Mouse (Mus musculus) CH12F3 (cell line): ENCODE results near the gene Gemin5.

Experiments used
- in situ Hi-C: fragments of 300-500 bp; cut with MboI; formaldehyde crosslinking; loops from 2 replicates; pipeline ENCODE4 v1.14.3; 2020; ENCODE audit warnings: low sequenced_read_pairs

Gene Gemin5

DNA sequence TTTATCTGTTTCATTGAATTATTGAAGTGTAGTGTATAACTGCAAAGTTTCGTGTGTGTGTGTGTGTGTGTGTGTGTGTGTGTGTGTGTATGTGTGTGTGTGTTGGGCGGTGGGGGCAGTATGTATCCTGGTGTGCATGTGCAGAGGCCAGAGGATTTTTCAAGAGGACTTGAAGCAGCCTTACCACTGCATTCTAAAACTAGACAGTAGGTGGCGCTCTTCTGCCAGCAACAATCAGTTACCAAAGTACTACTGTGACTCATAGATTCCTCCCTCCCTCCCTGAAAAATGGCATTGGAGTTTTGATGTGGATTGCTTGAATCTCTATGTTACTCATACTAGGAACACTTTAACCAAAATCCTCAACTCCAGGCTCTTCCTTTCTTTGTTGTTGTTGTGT, 11.2 kb upstream of the Gemin5 start:
- in situ Hi-C loops: no loop called here

DNA sequence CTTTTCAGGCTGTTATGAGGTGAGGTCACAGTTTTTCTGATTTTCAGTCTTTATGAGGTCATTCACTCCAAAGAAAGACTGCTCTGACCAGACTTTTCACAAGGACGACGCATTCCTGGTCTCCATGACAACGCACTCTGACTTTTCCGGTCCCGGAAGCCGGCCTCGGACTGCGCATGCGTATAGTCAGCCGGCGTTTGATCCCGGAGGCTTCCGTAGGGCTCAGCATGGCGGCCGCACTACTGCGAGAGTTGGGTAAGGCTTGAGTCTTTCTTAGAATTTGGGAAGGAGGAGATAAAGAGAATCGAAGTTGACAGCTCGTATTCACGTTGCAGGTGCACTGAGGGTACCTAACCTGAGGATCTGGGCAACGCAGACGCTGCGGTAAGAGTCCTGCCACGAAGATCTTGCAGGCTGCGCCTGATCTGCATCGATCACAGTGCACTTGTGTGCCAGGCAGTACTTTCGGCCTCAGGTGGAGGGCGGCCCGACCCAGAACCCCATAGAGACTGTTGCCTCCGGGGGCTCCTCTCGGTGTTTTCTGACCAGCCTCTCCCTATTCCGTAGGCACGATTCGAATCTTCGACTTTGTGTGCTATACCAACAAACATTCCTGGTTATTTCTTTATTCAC, 3.2 kb upstream of the Gemin5 start, which contains the start of gene Mrpl22:
Gene Mrpl22 (plus strand): TSS at position 203 of the 633 bp plus-strand sequence.
- in situ Hi-C loops: no loop called here

DNA sequence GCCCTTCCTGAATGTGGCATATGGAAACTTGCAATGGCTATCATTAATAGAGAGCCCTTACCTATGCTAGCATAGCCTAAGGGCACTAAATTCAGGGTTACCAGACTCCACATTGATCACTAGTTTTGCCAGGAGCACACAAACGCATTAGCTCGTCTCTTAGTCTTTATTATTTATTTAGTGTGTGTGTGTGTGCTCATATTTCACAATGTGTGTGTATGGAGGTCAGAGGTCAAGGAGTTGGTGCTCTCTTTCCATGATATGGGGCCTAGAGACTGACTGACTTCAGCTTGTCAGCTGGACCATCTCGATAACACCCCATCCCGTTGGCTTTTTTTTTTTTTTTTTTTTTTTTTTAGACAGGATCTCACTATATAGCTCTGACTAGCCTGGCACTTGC, 1.3 kb upstream of the Gemin5 start:
- in situ Hi-C loops: no loop called here

DNA sequence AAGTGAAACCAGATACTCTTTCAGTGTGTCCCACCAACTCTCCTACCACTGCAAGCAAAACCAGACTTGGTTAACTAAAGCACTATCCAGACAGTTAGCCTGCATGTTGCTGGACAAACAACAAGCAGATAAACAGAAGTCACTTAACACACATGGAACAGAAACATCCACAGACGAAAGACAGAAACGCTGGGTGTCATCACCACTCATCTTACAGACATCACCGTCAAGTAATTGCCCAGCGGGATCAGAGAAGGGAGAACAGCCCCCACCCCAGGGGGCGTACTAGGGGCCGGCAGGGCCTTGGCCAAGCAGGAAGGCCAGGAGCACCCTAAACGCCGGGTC, 545 bp downstream of the Gemin5 start:
- in situ Hi-C loops: no loop called here

DNA sequence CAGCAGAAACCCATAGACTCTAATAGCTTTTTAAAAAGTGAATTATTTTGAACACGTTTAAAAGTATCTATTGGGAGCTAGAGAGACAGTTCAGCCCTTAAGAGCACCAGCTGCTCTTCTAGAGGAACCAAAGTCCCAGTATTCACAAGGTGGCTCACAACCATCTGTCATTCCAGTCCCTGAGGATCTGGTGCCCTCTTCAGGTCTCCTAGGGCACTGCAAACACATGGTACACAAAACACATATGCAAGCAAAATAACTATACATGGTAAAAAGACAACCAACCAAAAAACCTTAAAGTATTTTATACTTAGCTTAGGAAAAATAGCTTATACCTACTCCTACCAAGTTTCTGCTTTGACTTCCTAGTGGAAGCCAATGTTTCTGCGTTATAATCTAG, 3.3 kb downstream of the Gemin5 start:
- in situ Hi-C loops: no loop called here

DNA sequence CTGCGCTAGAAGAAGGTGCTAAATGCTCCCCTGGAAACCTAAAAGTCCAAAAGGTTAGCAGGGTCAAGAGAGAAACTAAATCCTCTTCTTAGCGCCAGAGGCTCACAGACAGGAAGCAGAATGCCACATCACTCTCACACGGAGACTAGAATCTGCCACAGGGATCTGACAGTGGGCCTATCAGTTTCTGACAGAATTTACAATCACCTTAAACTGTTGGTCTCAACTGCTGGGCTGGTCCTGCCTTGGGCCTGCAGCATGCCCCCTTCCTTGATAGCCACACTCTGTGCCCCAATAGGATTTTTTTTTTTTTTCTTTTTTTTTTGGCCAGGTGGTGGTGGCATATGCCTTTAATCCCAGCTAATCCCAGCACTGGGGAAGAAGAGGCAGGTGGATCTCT, 11.5 kb downstream of the Gemin5 start:
- in situ Hi-C loops: no loop called here

DNA sequence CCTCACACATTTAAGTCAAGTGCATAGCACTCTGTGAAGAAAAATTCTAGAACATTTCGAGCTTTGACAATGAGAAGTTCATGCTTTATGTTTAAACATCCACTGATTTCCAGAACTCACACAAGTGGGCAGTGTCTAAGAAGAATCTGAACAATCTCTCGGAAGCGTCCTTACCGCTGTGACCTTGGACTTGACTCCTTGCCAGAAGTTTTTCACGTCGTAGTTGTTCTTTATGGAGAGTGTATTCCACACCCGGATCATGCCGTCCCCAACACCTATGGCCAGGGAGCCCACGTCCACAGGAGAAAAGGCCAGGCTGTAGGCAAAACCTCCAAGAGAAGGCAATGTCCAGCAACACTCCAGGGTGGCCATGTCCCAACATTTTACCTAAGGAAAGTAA, 12.9 kb downstream of the Gemin5 start:
- in situ Hi-C loops: no loop called here

DNA sequence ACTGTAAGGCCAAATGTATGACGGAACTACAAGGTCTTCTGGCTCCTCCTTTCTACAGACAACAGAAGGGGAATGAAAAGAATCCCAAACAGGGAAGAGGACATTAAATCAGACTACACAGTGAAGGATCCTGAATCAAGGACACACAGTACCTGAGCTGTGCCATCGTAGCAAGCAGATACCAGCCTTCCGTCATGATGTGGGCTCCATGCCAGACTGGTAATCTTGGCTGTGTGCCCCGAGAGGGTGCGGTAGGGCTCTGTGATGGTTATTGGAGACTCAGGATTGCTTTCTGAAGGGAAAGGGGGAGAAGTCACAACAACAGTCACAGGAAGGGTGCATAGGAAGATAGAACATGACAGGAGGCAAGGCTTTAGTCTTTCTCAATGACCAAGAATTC, 22.1 kb downstream of the Gemin5 start:
- in situ Hi-C loops: no loop called here

DNA sequence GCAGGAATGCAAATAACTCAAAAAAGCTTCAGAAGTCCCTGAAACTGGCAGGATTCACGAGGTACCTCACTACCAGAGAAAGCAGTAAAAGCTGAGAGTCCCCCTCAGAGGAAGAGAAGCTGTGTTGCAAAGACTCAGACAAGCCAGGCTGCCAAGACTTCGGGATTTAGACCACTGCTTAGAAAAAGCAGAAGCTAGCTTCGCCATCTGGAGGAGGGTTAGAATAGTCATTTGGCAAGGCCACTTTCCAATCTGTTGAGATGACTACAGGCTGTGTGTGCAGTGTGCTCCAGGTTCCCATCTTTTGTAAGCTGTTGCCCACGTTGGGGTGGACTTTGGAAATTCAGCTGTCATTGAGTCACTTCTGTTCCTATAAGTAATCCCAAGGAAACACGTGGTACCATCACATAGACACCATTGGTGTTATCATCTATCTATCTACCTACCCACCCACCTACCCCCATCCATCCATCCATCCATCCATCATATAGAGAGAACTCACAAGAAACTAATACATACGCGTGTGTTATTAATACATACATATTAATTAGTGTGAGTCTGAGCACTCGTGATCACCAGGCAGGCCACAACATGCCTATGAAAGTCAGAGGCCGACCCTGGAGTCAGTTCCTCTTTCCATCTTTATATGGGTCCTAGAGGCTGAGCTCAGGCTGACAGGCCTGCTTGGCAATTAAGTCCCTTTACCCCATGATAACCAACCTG, 24.5 kb downstream of the Gemin5 start:
- in situ Hi-C loops: no loop called here

DNA sequence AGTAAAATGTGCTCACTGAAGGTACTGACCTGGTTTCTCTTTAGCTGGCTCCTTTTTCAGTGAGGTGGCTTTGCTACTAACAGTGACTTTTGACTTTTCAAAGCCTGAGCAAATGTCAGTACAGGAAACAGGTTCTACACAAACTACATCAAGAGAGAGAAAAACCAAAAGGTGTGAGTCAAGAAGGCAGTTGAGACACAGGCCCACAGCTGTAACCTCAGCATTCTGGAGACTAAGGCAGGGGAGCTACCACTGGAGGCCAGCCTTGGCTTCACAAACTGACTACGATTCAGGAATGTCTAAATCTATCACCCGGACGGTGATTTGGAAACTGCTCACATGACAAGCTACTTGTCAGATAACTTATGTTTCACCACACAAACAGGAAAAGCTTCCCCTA, 28.9 kb downstream of the Gemin5 start:
- in situ Hi-C loops: no loop called here

DNA sequence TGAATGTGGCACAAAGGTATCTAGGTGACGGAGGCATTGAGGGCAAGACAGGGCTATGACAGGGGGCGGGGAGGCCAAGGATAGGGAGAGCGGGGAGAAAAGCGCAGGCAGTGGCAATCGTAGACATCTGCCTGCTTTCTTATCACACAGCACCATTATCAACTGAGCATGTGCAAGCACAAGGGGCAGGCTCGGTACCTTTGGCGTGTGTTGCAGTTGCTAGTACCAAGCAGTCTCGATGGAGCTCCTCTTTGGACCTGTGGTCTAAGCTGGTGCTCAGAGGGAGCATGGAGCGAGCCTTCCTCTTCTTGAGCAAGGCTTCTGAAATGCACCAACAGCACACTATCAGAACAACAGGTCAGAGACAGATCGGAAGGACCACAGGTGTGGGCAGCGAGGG, 29.5 kb downstream of the Gemin5 start:
- in situ Hi-C loops: no loop called here

DNA sequence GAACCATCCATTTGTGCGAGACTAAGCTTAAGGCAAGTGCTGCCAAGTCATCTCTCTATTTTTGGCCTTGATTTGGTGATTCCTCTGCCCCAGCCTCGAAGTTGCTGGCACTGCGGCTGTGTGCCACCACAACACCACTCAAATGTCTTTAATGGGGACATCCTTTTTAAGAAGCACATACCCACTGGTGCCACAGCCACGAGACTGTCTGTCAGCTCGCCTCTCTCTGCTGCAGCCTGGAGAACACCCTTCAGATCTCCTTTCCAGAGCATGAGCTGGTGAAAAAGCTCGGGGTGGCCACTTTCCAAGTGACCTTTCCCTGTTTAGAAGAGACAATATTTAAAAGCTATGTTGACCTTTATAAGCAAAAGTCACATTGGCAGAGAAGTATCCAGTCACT, 31.7 kb downstream of the Gemin5 start:
- in situ Hi-C loops: no loop called here

DNA sequence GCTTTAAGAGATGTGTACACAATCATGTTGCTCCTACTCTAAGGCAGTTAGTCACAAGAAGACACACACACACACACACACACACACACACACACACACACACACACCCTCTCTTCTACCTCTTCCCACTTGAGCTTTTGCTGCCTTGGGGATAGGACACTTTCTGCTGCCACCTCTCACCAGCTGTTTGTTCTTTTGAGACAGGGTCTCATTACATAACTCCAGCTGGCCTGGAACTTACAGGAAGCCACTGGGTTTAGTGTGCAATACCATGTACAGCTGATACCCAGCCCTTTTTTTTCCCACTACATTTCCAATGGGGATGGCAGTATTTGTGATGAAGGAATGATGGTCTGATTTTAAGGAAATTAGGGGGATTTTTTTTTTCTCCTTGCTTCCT, 33.0 kb downstream of the Gemin5 start:
- in situ Hi-C loops: no loop called here

DNA sequence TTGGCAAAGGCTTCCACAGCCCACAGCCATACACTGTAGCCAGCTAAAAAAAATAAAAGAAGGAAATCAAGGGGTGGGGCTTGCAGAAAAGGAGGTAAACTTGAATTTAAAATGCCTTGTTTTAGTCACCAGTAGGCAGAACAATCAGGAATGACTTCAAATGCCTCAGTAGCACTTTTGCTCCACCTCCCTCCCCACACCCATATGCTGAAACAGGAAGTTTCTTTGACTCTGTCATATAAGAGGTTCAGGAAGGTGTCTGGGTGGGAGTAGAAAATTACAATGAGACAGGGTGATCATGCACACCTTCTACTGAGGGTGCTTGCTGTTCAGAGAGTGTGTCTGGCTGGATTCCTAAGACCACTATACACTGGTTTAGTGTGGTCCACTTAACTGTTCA, 33.5 kb downstream of the Gemin5 start:
- in situ Hi-C loops: no loop called here

DNA sequence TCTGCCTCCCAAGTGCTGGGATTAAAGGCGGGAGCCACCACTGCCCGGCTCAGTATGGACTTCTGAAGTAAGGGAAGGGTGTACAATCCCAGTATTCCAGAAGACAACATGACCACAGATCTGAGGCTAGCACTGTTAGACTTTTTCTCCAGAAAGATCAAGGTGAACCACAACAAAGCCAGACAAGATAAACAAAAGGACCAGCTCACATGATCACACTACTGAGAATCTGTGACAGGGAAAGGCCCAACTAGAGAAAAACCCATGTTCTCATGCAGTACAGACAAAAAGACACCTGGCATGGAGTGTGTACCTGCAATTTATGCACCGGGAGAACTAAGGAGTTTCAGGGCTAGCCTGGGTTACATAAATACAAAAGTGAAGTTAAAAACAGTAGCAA, 36.3 kb downstream of the Gemin5 start:
- in situ Hi-C loops: no loop called here

DNA sequence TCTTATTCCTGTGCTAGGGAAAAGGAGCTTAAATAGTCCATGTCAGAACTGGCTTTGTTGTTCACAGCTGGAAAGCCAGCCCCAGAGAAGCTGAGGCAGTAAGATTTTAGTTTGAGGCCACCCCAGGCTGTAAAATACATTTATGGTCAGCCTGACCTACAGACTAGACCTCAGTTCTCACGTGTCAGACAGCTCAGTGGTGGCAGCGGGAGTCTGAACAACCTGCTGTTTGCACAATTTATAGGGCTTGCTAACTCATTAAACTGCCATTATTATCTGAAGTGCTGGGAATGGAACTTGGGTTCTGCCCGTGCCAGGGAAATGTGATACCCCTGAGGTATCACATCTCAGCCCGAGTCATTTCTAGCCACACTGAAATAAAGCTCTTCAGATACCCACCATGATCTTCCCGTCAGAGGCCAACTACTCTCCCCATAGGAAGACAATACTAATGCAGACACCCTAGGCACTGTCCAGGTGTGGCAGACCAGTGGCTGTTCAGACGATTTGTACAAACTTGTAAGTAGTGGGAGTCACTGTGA, 39.0 kb downstream of the Gemin5 start:
- in situ Hi-C loops: no loop called here

DNA sequence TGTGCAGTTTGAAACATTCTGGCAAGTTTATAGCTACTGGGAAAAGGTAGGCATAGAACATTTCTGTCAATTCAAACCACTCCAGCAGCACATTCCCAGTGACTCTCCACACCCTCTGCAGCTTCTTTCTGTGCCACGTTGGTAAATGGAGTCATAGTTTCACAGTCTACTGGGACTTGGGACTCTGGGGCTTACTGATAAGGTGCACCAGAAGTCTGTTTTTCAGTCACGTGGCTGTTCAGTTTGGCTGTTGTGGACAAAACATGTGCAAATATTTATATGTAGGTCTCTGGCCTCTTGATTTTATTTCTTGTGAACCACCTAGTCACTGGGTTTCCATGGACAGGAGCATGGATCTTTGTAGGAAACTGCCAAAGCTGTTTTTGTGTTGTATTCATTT, 40.8 kb downstream of the Gemin5 start:
- in situ Hi-C loops: no loop called here

DNA sequence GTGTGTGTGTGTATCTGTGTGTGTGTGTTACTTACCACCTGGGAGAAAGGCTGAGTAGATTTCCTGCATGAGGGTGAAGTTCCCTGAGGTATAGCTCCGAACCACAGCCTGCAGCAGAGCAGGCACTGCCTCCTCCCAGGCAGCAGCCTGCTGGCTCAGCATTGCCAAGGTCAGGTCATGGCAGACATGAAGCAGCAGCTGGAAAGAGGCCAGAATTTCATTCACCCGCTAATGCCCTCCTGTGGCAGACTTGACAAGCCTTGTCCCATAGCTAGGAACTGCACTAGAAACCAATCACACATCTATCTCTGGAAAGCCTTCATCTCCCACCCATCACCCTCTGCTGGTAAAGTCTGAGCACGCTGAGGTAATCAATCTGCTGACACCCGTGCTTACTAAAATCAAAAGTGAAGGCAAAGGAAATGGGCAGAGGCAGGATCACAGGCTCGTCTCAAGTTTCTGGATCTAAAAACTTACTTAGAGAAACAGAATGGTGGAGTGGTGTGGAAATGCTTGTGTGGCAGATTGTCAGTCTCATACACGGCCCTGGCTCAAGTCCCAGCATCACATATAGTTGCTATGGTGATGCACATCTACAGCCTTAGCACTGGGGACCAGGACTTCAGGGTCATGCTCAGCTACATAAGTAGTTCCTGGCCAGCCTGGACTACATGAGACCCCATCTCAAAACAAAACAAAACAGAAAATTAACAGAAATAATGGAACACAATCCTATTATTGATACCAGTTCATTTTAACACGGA, 41.8 kb downstream of the Gemin5 start:
- in situ Hi-C loops: no loop called here

DNA sequence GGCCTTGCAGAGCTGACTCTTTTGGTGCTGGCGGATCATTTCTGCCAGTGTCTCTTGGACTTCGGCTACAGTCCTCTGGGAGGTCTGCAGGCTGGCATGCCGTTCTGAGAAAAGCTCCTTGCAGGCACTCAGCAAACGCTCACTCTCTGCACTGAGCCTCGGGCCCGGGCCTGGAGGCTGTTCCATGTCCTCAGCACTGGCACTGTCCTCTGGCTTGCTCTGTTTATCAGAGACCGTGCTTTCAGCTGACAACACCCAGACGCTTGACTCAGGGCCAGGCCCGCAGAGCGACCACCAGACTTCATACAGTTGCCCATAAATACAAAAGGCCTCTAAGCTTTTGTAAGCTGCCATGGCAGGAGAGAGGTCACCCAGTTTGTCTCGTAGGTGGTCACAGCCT, 43.3 kb downstream of the Gemin5 start:
- in situ Hi-C loops: no loop called here

DNA sequence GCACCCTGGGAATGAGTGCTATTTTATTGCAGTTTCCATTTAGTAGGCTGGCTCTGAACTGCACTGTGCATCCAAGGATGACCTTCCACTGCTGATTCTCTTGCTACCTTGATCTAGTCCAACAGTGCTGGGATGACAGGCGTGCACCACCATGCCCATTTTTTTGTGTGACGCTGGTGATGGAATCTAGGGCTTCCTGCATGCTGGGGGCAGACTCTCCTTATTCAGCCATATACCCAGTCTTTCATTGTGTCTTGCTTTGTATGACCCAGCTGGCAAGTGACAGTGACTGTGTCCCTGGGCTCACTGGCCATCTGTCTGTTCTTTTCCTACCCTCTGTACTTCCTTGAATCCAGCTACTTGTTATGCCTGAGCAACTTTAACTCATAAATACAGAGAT, 44.6 kb downstream of the Gemin5 start:
- in situ Hi-C loops: no loop called here

DNA sequence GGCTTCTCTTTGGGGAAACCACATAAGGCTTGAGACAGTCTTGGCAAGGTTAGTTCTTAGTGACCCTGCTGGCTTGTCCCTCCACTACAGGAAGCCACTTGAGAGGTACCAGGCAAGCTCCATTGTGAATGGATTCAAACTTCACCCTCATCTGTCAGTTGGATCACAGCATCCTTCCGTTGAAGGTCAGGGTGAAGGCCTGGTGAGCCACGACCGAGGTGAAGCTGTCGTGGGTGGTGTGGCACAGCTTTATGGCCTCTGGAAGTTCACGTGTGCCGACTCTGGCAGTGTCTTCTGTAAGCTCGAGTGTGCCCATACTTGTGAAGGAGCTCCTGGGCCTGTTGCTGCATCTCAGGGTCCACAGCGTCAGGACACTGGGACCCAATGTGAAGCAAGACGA, 47.0 kb downstream of the Gemin5 start:
- in situ Hi-C loops: no loop called here

DNA sequence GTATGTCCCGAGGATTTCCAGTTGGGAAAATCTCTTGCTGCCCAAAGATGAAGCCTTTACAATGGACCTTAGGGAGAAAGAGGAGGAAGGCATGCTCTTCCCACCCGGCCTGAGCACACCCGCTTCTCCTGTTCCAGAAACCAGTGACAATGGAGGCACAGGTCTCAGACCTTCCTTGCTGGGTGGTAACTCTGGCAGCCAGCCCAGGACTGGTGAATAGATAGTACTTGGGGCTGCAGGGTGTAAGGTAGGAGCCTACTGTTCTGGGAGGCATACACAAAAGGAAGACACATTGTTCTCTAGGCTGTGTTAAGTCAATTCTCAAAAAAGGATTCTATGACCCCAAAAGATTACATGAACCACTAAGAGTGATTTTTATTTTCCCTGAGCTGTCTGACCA, 47.7 kb downstream of the Gemin5 start:
- in situ Hi-C loops: no loop called here
